Mouse (Mus musculus): ENCODE measurements around the gene Pax7. TPM values are rescaled to one million over a fixed set of nuclear protein-coding genes. Genes with fewer than 3 reads are reported as not detected.

The Pax7 gene
- total RNA-seq, 2 experiments from 2014 or later, result 1.7 to 3.1 TPM

- no peak for DNase-seq
- intact Hi-C loops (cut with DNase I), result no loop called here
Observed at GRCm38 (mm10) chr4:139703468-139703867, 129.9 kb downstream of the Pax7 start.

GRCm38 (mm10) chr4:139702914-139703313 lies 130.4 kb downstream of the Pax7 start:
- no peak for DNase-seq
- intact Hi-C loops (cut with DNase I), result no loop called here

GRCm38 (mm10) chr4:139698602-139699001 lies 134.7 kb downstream of the Pax7 start:
- DNase-seq, result no peak
- intact Hi-C loops (cut with DNase I), result no loop called here

- no peak for DNase-seq
- intact Hi-C loops (cut with DNase I), result no loop called here
Observed at GRCm38 (mm10) chr4:139697755-139698154, 135.6 kb downstream of the Pax7 start.

- intact Hi-C loops (cut with DNase I), result no loop called here
- no peak for DNase-seq
Observed at GRCm38 (mm10) chr4:139693315-139693714, 140.0 kb downstream of the Pax7 start.

GRCm38 (mm10) chr4:139689627-139690269 lies 143.6 kb downstream of the Pax7 start:
- intact Hi-C loops (cut with DNase I), result no loop called here
- DNase-seq, result no peak

- intact Hi-C loops (cut with DNase I), result no loop called here
- no peak for DNase-seq
Observed at GRCm38 (mm10) chr4:139688058-139688457, 145.3 kb downstream of the Pax7 start.

Other genes with a start within 250 kb of the Pax7 start
- gene Gm21969, start 230.3 kb downstream of the Pax7 start, total RNA-seq (2021), result not detected
- 10 to 100 TPM; 63.9 to 75.8 TPM for gene Aldh4a1, start 210.7 kb downstream of the Pax7 start, total RNA-seq (2021)
- not detected for gene Tas1r2, start 180.0 kb downstream of the Pax7 start, total RNA-seq (2021)
- under 1 TPM; 0.07 to 0.10 TPM for gene Klhdc7a, start 134.5 kb upstream of the Pax7 start, total RNA-seq (2021)

Measured in gastrocnemius, postnatal 36 days (tissue).